Mouse (Mus musculus) cerebellum, adult 9-11 months (tissue): ENCODE results near the gene RPS10-NUDT3.
A peak's percentile ranks its signal among the peaks of the same experiment; 100 is the strongest.

Experiments used
- DNase-seq: peaks from one replicate; pipeline ENCODE4 v3.0.0; 2022

RPS10-NUDT3 gene

GRCm38 (mm10) chr17:27634871-27635574, at the start of gene RPS10-NUDT3:
Gene RPS10-NUDT3 (minus strand): TSS chr17:27635222.
- peak; percentile 92 for DNase-seq

GRCm38 (mm10) chr17:27678924-27679813, 44.1 kb upstream of the RPS10-NUDT3 start:
- DNase-seq = peak; percentile 57

- DNase-seq = no peak
Measured at GRCm38 (mm10) chr17:27677756-27678155, 42.7 kb upstream of the RPS10-NUDT3 start.

GRCm38 (mm10) chr17:27676270-27676669, 41.2 kb upstream of the RPS10-NUDT3 start:
- no peak for DNase-seq

GRCm38 (mm10) chr17:27675453-27675852, 40.4 kb upstream of the RPS10-NUDT3 start:
- DNase-seq = peak; percentile 60

- DNase-seq = no peak
Measured at GRCm38 (mm10) chr17:27673945-27674344, 38.9 kb upstream of the RPS10-NUDT3 start.

- no peak for DNase-seq
Measured at GRCm38 (mm10) chr17:27671720-27672119, 36.7 kb upstream of the RPS10-NUDT3 start.

DNA sequence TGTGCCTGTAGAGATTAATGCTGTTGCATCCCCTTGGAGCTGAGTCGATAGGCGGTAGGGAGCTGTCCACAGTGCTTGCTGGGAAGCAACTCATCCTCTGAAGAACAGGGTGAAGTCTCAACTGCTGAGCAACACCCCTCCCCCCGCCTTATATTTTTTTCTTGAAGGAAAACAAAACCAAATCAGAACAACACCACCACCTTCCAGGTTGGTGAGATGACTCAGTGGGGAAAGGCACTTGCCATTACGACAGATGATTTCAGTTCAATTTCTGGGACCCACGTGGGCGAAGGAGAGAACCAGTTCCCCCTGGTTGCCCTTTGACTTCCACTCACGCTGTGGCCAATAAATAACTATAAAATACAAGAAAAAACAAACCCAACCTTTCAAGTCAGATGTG, 23.7 kb upstream of the RPS10-NUDT3 start:
- no peak for DNase-seq

- DNase-seq = peak; percentile 89
Measured at GRCm38 (mm10) chr17:27657123-27657522, 22.1 kb upstream of the RPS10-NUDT3 start.

DNA sequence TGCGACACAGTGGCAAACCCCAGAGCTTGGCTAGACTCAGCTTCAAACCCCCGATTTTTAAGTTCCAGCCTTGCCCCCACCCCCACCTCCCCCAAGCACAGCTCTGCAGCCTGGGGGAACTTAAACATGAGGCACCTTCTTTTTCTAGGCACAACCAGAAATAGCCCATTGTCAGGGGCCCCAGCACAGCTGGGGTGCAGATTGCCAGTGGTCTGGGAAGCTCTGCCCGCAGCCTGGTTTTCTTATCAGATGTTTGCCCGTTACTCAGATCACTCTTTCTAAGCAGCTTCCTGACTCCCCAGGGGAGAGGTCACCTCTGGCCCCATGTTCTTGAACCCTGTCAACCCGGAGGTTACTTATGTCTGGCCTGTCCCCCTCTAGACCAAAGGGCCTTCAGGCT, 21.4 kb upstream of the RPS10-NUDT3 start:
- peak; percentile 62 for DNase-seq

GRCm38 (mm10) chr17:27656011-27656399, 21.0 kb upstream of the RPS10-NUDT3 start:
- DNase-seq = peak; percentile 84

DNA sequence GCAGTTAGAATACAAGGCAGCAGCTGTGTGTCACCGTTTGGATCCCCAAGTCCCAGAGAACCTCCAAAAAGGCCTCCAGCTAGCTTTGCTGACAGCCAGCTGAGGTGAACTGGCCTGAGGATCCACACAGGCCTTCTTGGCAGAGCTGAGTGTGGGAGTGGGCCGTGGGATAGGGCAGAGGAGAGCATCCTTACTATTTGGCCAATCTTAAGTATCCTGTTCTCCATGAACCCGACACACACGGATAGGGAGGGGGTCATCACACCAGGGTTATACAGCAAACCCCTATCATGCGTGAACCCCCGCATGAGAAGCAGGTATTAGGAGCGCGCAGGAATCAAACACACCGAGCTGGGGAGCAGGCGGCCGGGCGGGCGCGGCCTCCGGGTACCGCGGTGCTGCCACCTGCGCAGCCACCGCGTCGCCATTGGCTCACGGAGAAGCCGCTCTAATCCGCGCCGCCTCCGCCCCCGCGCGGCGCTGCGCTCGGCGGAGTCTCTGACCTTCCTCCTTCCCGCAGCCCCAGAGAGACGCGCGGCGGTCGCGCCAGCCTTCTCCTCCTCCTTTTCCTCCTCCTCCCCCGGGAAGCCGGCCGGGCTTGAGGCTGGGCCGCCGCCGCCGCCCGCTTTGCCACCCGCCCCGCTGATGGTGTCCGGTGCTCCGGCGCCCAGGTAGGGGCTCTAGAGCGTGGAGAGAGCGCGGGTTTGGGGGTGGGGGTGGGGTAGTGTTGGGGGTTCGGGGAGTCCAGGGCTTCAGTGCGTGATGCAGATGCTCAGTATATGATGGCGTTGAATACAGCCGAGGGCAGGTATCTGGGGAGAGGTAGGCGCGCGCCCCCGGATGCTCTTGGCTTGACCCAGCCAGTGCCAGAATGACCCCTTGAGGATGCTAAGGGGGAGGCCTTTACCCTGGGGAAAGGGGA, 20.3 kb upstream of the RPS10-NUDT3 start, which contains the start of gene Pacsin1:
Gene Pacsin1 (plus strand): TSS at position 421 of the 922 bp plus-strand sequence.
- DNase-seq = peak; percentile 93

DNA sequence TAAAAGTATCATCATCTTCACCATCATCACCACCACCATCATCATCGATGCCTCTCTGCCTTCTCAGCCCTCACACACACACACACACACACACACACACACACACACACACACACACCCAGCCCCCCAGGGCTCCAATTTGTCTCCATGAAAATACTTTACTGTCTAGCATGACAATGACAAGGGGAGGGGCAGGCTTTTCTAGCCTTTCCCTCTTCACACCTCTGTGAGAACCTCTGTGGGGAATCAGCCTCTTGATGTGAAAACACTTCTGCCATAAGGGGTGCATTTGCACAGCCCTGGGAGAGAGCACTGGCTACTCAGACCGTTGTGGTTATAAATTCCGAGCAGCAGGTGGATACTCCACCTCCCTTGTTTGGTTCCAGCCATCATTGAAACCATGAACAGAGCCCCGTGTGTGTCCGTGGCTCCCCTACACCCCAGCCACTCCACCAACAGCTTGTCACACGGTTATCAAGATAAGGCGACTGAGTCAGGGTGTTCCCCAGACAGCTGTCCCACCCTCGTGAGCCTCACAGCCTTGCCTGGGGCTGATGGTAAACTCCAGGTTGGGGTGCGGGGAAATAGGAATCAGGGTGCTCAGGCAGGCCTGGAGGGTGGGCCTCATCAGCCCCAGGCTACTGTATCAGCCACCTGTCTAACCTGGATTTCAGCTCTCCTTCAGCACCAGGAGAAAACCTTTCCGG, 18.4 kb upstream of the RPS10-NUDT3 start:
- no peak for DNase-seq

DNA sequence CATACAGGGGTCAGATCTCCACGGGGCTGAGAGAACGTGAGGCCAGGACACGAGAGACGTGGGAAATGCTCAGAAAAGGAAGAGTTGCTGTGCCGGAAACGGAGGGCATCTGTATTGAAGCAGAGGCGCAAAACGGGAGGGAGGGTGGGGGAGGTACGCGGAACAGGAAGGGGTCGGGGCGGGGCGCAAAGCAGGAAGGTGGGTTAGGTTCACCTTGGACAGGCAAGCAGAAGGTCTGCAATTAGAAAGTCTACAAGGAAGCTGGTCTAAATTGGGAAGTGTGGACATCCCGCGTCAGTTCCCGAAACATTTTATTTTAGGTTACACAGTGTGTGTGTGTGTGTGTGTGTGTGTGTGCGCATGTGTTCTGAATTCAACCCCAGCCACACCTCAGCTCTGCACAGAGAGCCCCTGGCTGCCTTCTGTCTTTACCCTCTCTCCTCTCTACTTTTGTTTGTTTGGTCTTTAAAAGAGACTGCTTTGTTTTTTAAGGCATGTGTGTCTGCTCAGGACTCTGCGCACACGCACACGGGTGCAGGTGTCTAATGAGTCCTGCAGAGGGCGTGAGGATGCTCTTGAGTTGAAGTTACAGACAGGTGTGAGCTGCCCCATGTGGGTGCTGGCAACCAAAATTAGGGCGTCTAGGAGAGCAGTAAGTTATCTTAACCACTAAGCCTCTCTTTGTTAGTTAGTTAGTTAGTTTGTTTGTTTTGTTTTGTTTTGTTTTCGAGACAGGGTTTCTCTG, 17.2 kb upstream of the RPS10-NUDT3 start:
- no peak for DNase-seq

- no peak for DNase-seq
Measured at GRCm38 (mm10) chr17:27650586-27650985, 15.6 kb upstream of the RPS10-NUDT3 start.

DNA sequence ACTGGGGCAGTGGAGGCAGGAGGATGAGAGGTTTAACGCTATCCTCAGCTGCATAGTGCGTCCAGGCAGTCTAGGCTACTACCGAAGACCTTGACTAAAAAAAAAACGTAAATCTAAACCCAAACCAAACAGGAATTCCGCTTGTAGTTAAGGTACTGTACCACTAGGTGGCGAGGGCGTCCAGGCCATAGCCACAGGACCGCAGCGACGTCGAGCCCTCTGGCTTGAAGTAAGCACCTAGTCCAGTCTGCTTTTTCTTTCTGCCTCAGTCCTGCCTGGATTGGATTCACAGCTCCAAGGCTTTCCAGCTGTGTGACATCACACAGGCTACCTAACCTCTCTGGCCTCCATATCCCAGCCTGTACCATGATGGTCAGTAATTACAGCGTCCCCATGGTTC, 15.1 kb upstream of the RPS10-NUDT3 start:
- peak; percentile 85 for DNase-seq

DNA sequence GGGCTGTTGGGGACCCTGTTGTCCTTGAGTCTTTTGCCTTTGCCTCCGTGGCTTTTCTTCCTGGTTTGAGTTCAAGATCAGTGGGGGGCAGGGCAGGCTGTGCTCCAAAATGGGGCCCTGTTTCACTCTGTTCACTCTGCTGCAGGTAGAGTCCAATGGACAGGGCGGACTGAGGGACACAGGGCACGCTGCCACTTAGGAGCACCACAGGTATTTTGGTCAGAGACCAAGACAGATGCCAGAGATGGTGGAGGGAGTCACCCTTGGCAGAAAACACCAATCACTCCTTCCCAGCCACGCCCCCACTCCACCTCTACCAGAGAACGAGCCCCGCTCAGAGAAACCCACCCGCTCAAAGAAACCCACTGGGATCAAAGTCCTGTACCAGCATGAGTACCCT, 10.8 kb upstream of the RPS10-NUDT3 start:
- peak; percentile 74 for DNase-seq

GRCm38 (mm10) chr17:27644572-27644971, 9.6 kb upstream of the RPS10-NUDT3 start:
- peak; percentile 63 for DNase-seq

- DNase-seq = peak; percentile 68
Measured at GRCm38 (mm10) chr17:27643756-27644155, 8.7 kb upstream of the RPS10-NUDT3 start.

GRCm38 (mm10) chr17:27643101-27643500, 8.1 kb upstream of the RPS10-NUDT3 start:
- peak; percentile 77 for DNase-seq

GRCm38 (mm10) chr17:27642491-27643062, 7.6 kb upstream of the RPS10-NUDT3 start:
- peak; percentile 99 for DNase-seq
